Mouse (Mus musculus): ENCODE measurements at regions not wholly inside any gene's neighbourhood (a gene's known extent, or its start where the extent isn't known, plus 50 kb on each side); places are given as distances from the start of the nearest gene placed in this dataset.

- no peaks in the 10 kb centered on the region for H3K27me3 ChIP-seq
- no peak overlapping the region for H3K4me2 ChIP-seq (replicated peaks)
- no peaks in the 10 kb centered on the region for H3K9me3 ChIP-seq
- H3K9ac ChIP-seq (replicated peaks) = no peak overlapping the region
- no peak overlapping the region for H3K27ac ChIP-seq (replicated peaks)
- no peak overlapping the region for H3K4me3 ChIP-seq
- 78% methylated on average over 3 of the region's 3 CpGs for WGBS
- ATAC-seq (ENCODE audit: low FRiP score, low read depth) = 0 out of 2 replicates have a peak, but pooled peaks have one; percentile 30
- no peaks in the 10 kb centered on the region for H3K36me3 ChIP-seq
- H3K4me1 ChIP-seq = no peaks in the 10 kb centered on the region
Measured at GRCm38 (mm10) chr4:50291397-50291945, 445.9 kb upstream of the Grin3a start.

- no peak overlapping the region for H3K9ac ChIP-seq (replicated peaks)
- no peak overlapping the region for H3K27ac ChIP-seq (replicated peaks)
- 76% methylated on average over 2 of the region's 2 CpGs for WGBS
- no peak overlapping the region for H3K4me3 ChIP-seq
- ATAC-seq (ENCODE audit: low FRiP score, low read depth) = no peak; the same call in 1 of the 2 replicates
- H3K4me2 ChIP-seq (replicated peaks) = no peak overlapping the region
- no peaks in the 10 kb centered on the region for H3K27me3 ChIP-seq
- no peaks in the 10 kb centered on the region for H3K9me3 ChIP-seq
- no peaks in the 10 kb centered on the region for H3K4me1 ChIP-seq
- no peaks in the 10 kb centered on the region for H3K36me3 ChIP-seq
Measured at GRCm38 (mm10) chr4:50286602-50287001, 441.1 kb upstream of the Grin3a start.

GRCm38 (mm10) chr4:50259012-50259601, 413.6 kb upstream of the Grin3a start:
- Histone ChIP-seq H3K4me3 (no peak overlapping the region), H3K9me3 (no peaks in the 10 kb centered on the region), H3K36me3 (no peaks in the 10 kb centered on the region), H3K27ac (replicated peaks) (no peak overlapping the region), H3K9ac (replicated peaks) (no peak overlapping the region), H3K27me3 (no peaks in the 10 kb centered on the region), H3K4me2 (replicated peaks) (no peak overlapping the region), H3K4me1 (no peaks in the 10 kb centered on the region)
- ATAC-seq (ENCODE audit: low FRiP score, low read depth) = no peak
- 75% methylated on average over 2 of the region's 2 CpGs for WGBS

GRCm38 (mm10) chr4:50242042-50242441, 396.5 kb upstream of the Grin3a start:
- H3K4me2 ChIP-seq (replicated peaks) = no peak overlapping the region
- ATAC-seq (ENCODE audit: low FRiP score, low read depth) = no peak
- no peaks in the 10 kb centered on the region for H3K4me1 ChIP-seq
- no peak overlapping the region for H3K27ac ChIP-seq (replicated peaks)
- H3K9me3 ChIP-seq = no peaks in the 10 kb centered on the region
- no peaks in the 10 kb centered on the region for H3K36me3 ChIP-seq
- H3K9ac ChIP-seq (replicated peaks) = no peak overlapping the region
- WGBS = 79% methylated on average over 1 of the region's 1 CpGs
- no peaks in the 10 kb centered on the region for H3K27me3 ChIP-seq
- no peak overlapping the region for H3K4me3 ChIP-seq

GRCm38 (mm10) chr4:50240951-50241350, 395.4 kb upstream of the Grin3a start:
- H3K4me1 ChIP-seq = no peaks in the 10 kb centered on the region
- ATAC-seq (ENCODE audit: low FRiP score, low read depth) = no peak
- H3K27ac ChIP-seq (replicated peaks) = no peak overlapping the region
- no peaks in the 10 kb centered on the region for H3K36me3 ChIP-seq
- H3K4me2 ChIP-seq (replicated peaks) = no peak overlapping the region
- H3K27me3 ChIP-seq = no peaks in the 10 kb centered on the region
- H3K9ac ChIP-seq (replicated peaks) = no peak overlapping the region
- no peaks in the 10 kb centered on the region for H3K9me3 ChIP-seq
- WGBS = 95% methylated on average over 2 of the region's 2 CpGs
- H3K4me3 ChIP-seq = no peak overlapping the region

GRCm38 (mm10) chr4:50239386-50239785, 393.8 kb upstream of the Grin3a start:
- Histone ChIP-seq H3K9me3 (no peaks in the 10 kb centered on the region), H3K4me3 (no peak overlapping the region), H3K27me3 (no peaks in the 10 kb centered on the region), H3K36me3 (no peaks in the 10 kb centered on the region), H3K9ac (replicated peaks) (no peak overlapping the region), H3K4me2 (replicated peaks) (no peak overlapping the region), H3K4me1 (no peaks in the 10 kb centered on the region), H3K27ac (replicated peaks) (no peak overlapping the region)
- no peak for ATAC-seq (ENCODE audit: low FRiP score, low read depth)
- 93% methylated on average over 2 of the region's 2 CpGs for WGBS

- no peaks in the 10 kb centered on the region for H3K4me1 ChIP-seq
- no peak overlapping the region for H3K4me2 ChIP-seq (replicated peaks)
- H3K9ac ChIP-seq (replicated peaks) = no peak overlapping the region
- WGBS = 67% methylated on average over 3 of the region's 3 CpGs
- H3K4me3 ChIP-seq = no peak overlapping the region
- no peak overlapping the region for H3K27ac ChIP-seq (replicated peaks)
- H3K36me3 ChIP-seq = no peaks in the 10 kb centered on the region
- no peaks in the 10 kb centered on the region for H3K9me3 ChIP-seq
- H3K27me3 ChIP-seq = no peaks in the 10 kb centered on the region
- no peak for ATAC-seq (ENCODE audit: low FRiP score, low read depth)
Measured at GRCm38 (mm10) chr4:50235476-50235875, 389.9 kb upstream of the Grin3a start.

GRCm38 (mm10) chr4:50203348-50203747, 357.8 kb upstream of the Grin3a start:
- WGBS = 59% methylated on average over 3 of the region's 3 CpGs
- H3K9me3 ChIP-seq = no peaks in the 10 kb centered on the region
- no peak overlapping the region for H3K27ac ChIP-seq (replicated peaks)
- H3K36me3 ChIP-seq = no peaks in the 10 kb centered on the region
- no peak overlapping the region for H3K4me2 ChIP-seq (replicated peaks)
- no peaks in the 10 kb centered on the region for H3K27me3 ChIP-seq
- ATAC-seq (ENCODE audit: low FRiP score, low read depth) = no peak
- no peak overlapping the region for H3K4me3 ChIP-seq
- H3K9ac ChIP-seq (replicated peaks) = no peak overlapping the region
- H3K4me1 ChIP-seq = no peaks in the 10 kb centered on the region

GRCm38 (mm10) chr4:50177196-50177595, 331.7 kb upstream of the Grin3a start:
- no peaks in the 10 kb centered on the region for H3K36me3 ChIP-seq
- no peak for ATAC-seq (ENCODE audit: low FRiP score, low read depth)
- no peaks in the 10 kb centered on the region for H3K27me3 ChIP-seq
- no peak overlapping the region for H3K4me3 ChIP-seq
- no peak overlapping the region for H3K4me2 ChIP-seq (replicated peaks)
- no peaks in the 10 kb centered on the region for H3K9me3 ChIP-seq
- H3K27ac ChIP-seq (replicated peaks) = no peak overlapping the region
- no peaks in the 10 kb centered on the region for H3K4me1 ChIP-seq
- H3K9ac ChIP-seq (replicated peaks) = no peak overlapping the region

- Histone ChIP-seq H3K27me3 (no peaks in the 10 kb centered on the region), H3K9me3 (no peaks in the 10 kb centered on the region), H3K36me3 (no peaks in the 10 kb centered on the region), H3K4me3 (no peak overlapping the region), H3K4me2 (replicated peaks) (no peak overlapping the region), H3K4me1 (no peaks in the 10 kb centered on the region), H3K27ac (replicated peaks) (no peak overlapping the region), H3K9ac (replicated peaks) (no peak overlapping the region)
- no peak for ATAC-seq (ENCODE audit: low FRiP score, low read depth)
- 84% methylated on average over 2 of the region's 2 CpGs for WGBS
Measured at GRCm38 (mm10) chr4:50176656-50177055, 331.1 kb upstream of the Grin3a start.

- Histone ChIP-seq H3K9me3 (no peaks in the 10 kb centered on the region), H3K36me3 (no peaks in the 10 kb centered on the region), H3K27me3 (no peaks in the 10 kb centered on the region), H3K27ac (replicated peaks) (no peak overlapping the region), H3K4me1 (no peaks in the 10 kb centered on the region), H3K9ac (replicated peaks) (no peak overlapping the region), H3K4me3 (no peak overlapping the region), H3K4me2 (replicated peaks) (no peak overlapping the region)
- no peak for ATAC-seq (ENCODE audit: low FRiP score, low read depth)
- WGBS = 74% methylated on average over 2 of the region's 2 CpGs
Measured at GRCm38 (mm10) chr4:50160893-50161292, 315.3 kb upstream of the Grin3a start.

GRCm38 (mm10) chr4:50145926-50146325, 300.4 kb upstream of the Grin3a start:
- no peak for ATAC-seq (ENCODE audit: low FRiP score, low read depth)

GRCm38 (mm10) chr4:50130262-50130661, 284.7 kb upstream of the Grin3a start:
- Histone ChIP-seq H3K9me3 (no peaks in the 10 kb centered on the region), H3K4me3 (no peak overlapping the region), H3K36me3 (no peaks in the 10 kb centered on the region), H3K27ac (replicated peaks) (no peak overlapping the region), H3K4me1 (no peaks in the 10 kb centered on the region), H3K27me3 (no peaks in the 10 kb centered on the region), H3K9ac (replicated peaks) (no peak overlapping the region), H3K4me2 (replicated peaks) (no peak overlapping the region)
- ATAC-seq (ENCODE audit: low FRiP score, low read depth) = no peak
- 60% methylated on average over 1 of the region's 1 CpGs for WGBS

More at GRCm38 (mm10) chr4:50145926-50146325, 300.4 kb upstream of the Grin3a start:
- Histone ChIP-seq H3K9me3 (no peaks in the 10 kb centered on the region), H3K4me3 (no peak overlapping the region), H3K27ac (replicated peaks) (no peak overlapping the region), H3K36me3 (no peaks in the 10 kb centered on the region), H3K4me1 (no peaks in the 10 kb centered on the region), H3K9ac (replicated peaks) (no peak overlapping the region), H3K27me3 (no peaks in the 10 kb centered on the region), H3K4me2 (replicated peaks) (no peak overlapping the region)
